Mouse (Mus musculus): Measurements from ENCODE around the gene Zfp654. TPM values are rescaled to one million over a fixed set of nuclear protein-coding genes. Genes with fewer than 3 reads are reported as not detected.

Zfp654 gene
- polyA plus RNA-seq, 2 experiments: 2.4 to 3.3 TPM

DNA sequence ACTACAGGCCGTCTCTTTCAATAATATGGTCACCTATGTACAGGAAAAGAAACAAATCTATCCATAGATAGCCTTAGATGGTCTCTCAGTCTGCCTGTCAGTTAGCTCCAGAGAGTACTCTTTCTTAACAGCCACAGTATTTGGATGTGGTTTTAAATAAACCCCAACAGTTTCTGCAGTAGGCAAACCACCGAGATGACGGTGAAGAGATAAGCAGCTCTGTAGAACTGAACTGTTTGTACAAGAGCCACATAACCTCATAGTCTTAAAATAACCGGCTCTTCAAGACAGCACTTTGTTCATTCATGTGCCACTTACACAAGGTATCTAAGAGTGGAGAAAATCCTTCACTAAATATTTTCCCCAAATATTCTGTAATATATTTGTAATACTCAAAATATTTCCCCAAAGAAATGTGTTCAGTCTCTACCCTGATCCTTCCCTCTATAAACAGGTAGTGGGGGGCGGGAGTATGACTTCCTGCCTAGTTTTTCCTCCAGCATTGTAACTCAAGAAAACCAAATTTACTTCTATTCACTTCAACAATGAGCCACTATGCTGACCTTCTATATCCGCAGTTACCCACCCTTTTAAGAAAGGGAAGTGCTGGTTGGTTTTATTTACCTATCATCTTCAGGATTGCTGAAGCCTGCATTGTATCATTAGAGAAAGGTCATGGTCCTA lies 92.7 kb downstream of the Zfp654 start:
- Histone ChIP-seq H3K36me3 (replicated peaks; ENCODE audit: control insufficient read depth, insufficient read depth, low read depth) (peaks cover 3% of the 10 kb centered on the region; the same call in 1 of the 2 replicates), H3K27me3 (ENCODE audit: control insufficient read depth, insufficient read depth, low read length) (no peaks in the 10 kb centered on the region), H3K4me3 (ENCODE audit: insufficient read depth in 1 of 2, low read depth in 2 of 2, low read length in 2 of 2) (no peak overlapping the region), H3K27ac (no peak overlapping the region), H3K4me1 (replicated peaks; ENCODE audit: control insufficient read depth in 2 of 2, insufficient read depth in 2 of 2, low read length in 1 of 2) (peaks cover 0 to 2% of the 10 kb centered on the region in 2 experiments; a peak in 1 of 4 replicates), H3K9me3 (ENCODE audit: control insufficient read depth, low read length) (no peaks in the 10 kb centered on the region), H3K4me2 (ENCODE audit: low read depth) (no peak overlapping the region), H3K9ac (replicated peaks) (no peak overlapping the region)
- peak in 1 of 3 experiments; percentile 6 for DNase-seq (ENCODE audit: low read depth in 3 of 3, low spot score in 3 of 3)
- TF ChIP-seq CTCF (IDR thresholded peaks at IDR 0.05; ENCODE audit: low read depth): no peak
- 0 out of 2 replicates have a peak, but pooled peaks have one; percentile 17 for TF ChIP-seq EP300 (IDR thresholded peaks at IDR 0.05; ENCODE audit: low read depth)
- peak; percentile 59; the same call in 1 of the 2 replicates for ATAC-seq (ENCODE audit: insufficient read depth)
- 5% methylated on average over 6 of the region's 6 CpGs for WGBS (ENCODE audit: insufficient replicate concordance)

DNA sequence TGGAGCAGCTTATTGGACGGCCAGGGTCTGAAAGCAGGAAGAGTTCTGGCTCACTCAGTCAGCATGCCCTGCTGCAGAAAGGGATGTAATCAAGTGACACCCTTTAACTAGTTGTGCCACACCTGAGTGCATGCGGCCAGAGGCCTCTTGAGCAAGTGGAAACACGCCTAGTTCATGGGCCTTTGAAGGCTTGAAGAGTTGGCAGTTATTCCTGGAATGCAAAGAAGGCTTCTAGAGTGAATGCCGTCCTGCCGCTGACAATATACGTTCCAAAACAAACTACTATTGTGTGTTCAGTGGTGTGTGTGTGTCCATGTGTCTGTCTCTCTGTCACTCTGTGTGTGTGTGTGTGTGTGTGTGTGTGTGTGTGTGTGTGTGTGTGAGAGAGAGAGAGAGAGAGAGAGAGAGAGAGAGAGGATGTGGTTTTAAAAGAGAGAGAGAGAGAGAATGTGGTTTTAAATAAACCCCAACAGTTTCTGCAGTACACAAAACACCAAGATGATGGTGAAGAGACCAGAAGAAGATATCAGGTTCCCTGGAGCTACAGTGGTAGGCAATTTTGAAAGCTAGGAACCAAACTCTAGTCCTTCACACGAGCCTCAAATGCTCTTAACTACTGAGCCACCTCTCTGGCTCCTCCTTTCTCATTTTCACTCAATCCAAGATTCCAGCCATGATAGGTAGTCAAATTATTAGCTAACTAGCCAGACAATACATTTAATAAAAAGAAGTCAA lies 93.6 kb downstream of the Zfp654 start:
- Histone ChIP-seq H3K27me3 (ENCODE audit: control insufficient read depth, insufficient read depth, low read length) (no peaks in the 10 kb centered on the region), H3K27ac (no peak overlapping the region), H3K36me3 (replicated peaks; ENCODE audit: control insufficient read depth, insufficient read depth, low read depth) (no peaks in the 10 kb centered on the region), H3K4me3 (ENCODE audit: insufficient read depth in 1 of 2, low read depth in 2 of 2, low read length in 2 of 2) (no peak overlapping the region), H3K4me2 (ENCODE audit: low read depth) (no peak overlapping the region), H3K9me3 (ENCODE audit: control insufficient read depth, low read length) (no peaks in the 10 kb centered on the region), H3K4me1 (replicated peaks; ENCODE audit: control insufficient read depth in 2 of 2, insufficient read depth in 2 of 2, low read length in 1 of 2) (peaks cover 0 to 2% of the 10 kb centered on the region in 2 experiments; a peak in 1 of 4 replicates), H3K9ac (replicated peaks) (no peak overlapping the region)
- DNase-seq (ENCODE audit: low read depth in 3 of 3, low spot score in 3 of 3): no peak
- no peak for TF ChIP-seq CTCF (IDR thresholded peaks at IDR 0.05; ENCODE audit: low read depth)
- no peak for TF ChIP-seq EP300 (IDR thresholded peaks at IDR 0.05; ENCODE audit: low read depth)
- 66% methylated on average over 7 of the region's 7 CpGs for WGBS (ENCODE audit: insufficient replicate concordance)
- ATAC-seq (ENCODE audit: insufficient read depth): no peak

DNA sequence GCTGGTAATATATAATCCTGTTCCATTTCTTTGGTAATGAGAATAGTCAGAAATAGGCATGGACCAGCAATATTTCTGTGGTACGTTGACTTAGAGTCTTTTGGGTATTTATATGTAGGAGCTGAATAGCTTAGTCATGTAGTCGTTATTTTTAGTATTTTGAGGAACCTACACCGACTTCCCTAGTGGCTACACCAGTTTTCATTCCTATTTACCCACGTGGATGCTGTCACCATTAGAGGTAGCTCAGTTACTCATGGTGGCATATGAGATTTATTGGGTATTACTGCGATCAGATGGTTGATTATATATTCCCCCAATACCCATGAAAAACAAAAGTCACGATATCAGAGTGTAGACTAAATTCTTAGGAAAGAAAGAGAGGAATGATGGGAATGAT lies 95.1 kb downstream of the Zfp654 start:
- no peak for DNase-seq (ENCODE audit: low read depth in 3 of 3, low spot score in 3 of 3)
- no peaks in the 10 kb centered on the region for H3K9me3 ChIP-seq (ENCODE audit: control insufficient read depth, low read length)
- peaks cover 0 to 2% of the 10 kb centered on the region in 2 experiments; a peak in 1 of 4 replicates for H3K4me1 ChIP-seq (replicated peaks; ENCODE audit: control insufficient read depth in 2 of 2, insufficient read depth in 2 of 2, low read length in 1 of 2)
- H3K36me3 ChIP-seq (replicated peaks; ENCODE audit: control insufficient read depth, insufficient read depth, low read depth): no peaks in the 10 kb centered on the region
- no peak for TF ChIP-seq CTCF (IDR thresholded peaks at IDR 0.05; ENCODE audit: low read depth)
- TF ChIP-seq EP300 (IDR thresholded peaks at IDR 0.05; ENCODE audit: low read depth): no peak
- no peak overlapping the region for H3K4me2 ChIP-seq (ENCODE audit: low read depth)
- ATAC-seq (ENCODE audit: insufficient read depth): no peak
- H3K27ac ChIP-seq: no peak overlapping the region
- WGBS (ENCODE audit: insufficient replicate concordance): 32% methylated on average over 6 of the region's 6 CpGs
- no peaks in the 10 kb centered on the region for H3K27me3 ChIP-seq (ENCODE audit: control insufficient read depth, insufficient read depth, low read length)
- no peak overlapping the region for H3K9ac ChIP-seq (replicated peaks)
- no peak overlapping the region for H3K4me3 ChIP-seq (ENCODE audit: insufficient read depth in 1 of 2, low read depth in 2 of 2, low read length in 2 of 2)

DNA sequence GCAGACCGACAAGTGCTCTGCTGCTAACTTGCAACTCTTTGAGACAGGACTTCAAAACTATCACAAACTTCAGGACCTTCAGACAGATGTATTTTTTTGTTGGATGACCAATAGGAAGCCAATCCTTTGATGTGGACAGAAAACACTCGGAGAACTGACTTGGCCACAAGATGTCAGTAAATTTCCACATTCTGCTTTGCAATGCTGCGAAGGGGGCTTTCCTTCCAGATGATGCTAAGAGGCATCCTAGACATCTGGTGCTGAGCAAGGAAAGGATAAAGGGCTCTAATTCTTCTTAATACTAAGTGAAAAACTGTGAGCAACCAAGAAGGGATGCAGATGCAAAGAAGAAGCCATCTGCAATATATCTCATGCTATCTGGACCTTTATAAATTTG lies 96.7 kb downstream of the Zfp654 start:
- Histone ChIP-seq H3K4me3 (ENCODE audit: insufficient read depth in 1 of 2, low read depth in 2 of 2, low read length in 2 of 2) (no peak overlapping the region), H3K4me1 (replicated peaks; ENCODE audit: control insufficient read depth in 2 of 2, insufficient read depth in 2 of 2, low read length in 1 of 2) (peaks cover 0 to 2% of the 10 kb centered on the region in 2 experiments; a peak in 1 of 4 replicates), H3K9me3 (ENCODE audit: control insufficient read depth, low read length) (no peaks in the 10 kb centered on the region), H3K27ac (no peak overlapping the region), H3K4me2 (ENCODE audit: low read depth) (no peak overlapping the region), H3K36me3 (replicated peaks; ENCODE audit: control insufficient read depth, insufficient read depth, low read depth) (no peaks in the 10 kb centered on the region), H3K27me3 (ENCODE audit: control insufficient read depth, insufficient read depth, low read length) (no peaks in the 10 kb centered on the region), H3K9ac (replicated peaks) (no peak overlapping the region)
- peak in 1 of 3 experiments; percentile 2 for DNase-seq (ENCODE audit: low read depth in 3 of 3, low spot score in 3 of 3)
- no peak for TF ChIP-seq EP300 (IDR thresholded peaks at IDR 0.05; ENCODE audit: low read depth)
- peak; percentile 32; the same call in 1 of the 2 replicates for TF ChIP-seq CTCF (IDR thresholded peaks at IDR 0.05; ENCODE audit: low read depth)
- WGBS (ENCODE audit: insufficient replicate concordance): 31% methylated on average over 3 of the region's 3 CpGs
- no peak for ATAC-seq (ENCODE audit: insufficient read depth)

All from liver, embryonic 14.5 days (tissue).